Mouse (Mus musculus) olfactory bulb, adult 2 months (tissue): ENCODE measurements around the gene Nkd1. TPM values are rescaled to one million over a fixed set of nuclear protein-coding genes. Genes with fewer than 3 reads are reported as not detected.

Experiments used
- H3K27ac ChIP-seq: fragments of 200-500 bp; 2 replicates; pipeline ENCODE4 v1.5.1; 2012; ENCODE audit warnings: low read depth, low read length; ENCODE audit not compliant: insufficient read depth
- H3K4me1 ChIP-seq: fragments of 200-500 bp; 2 replicates; pipeline ENCODE4 v1.6.1; 2012; ENCODE audit warnings: low read length; ENCODE audit not compliant: control insufficient read depth, insufficient read depth
- H3K4me3 ChIP-seq: fragments of 200-500 bp; 2 replicates; pipeline ENCODE4 v1.5.1; 2012; ENCODE audit warnings: mild to moderate bottlenecking, low read depth, low read length, moderate library complexity; ENCODE audit not compliant: insufficient read depth
- CTCF ChIP-seq: fragments of 200-500 bp; IDR thresholded peaks from 2 replicates; pipeline ENCODE4 v1.5.1; 2012; ENCODE audit warnings: low read depth, mild to moderate bottlenecking, low read length, moderate library complexity; ENCODE audit not compliant: insufficient read depth
- POLR2A ChIP-seq: fragments of 200-500 bp; IDR thresholded peaks from 2 replicates; pipeline ENCODE4 v1.6.1; 2012; ENCODE audit warnings: mild to moderate bottlenecking, low read depth, low read length, moderate library complexity; ENCODE audit not compliant: insufficient read depth
- WGBS: fragments of 180-500 bp; shearing (Covaris S2); methylation state at CpG from one replicate; pipeline ENCODE4 v1.1.7; 2018; 5-methylcytosine and 5-hydroxymethylcytosine counted together
- polyA plus RNA-seq: library from polyadenylated mRNA; stranded (reverse); fragments of >200 nt; gene quantifications from 2 replicates; pipeline ENCODE4 v1.2.4, GENCODE M21; 2012; ENCODE audit warnings: low replicate concordance; ENCODE audit not compliant: missing spikeins, insufficient read depth, insufficient read length

Nkd1 gene
- polyA plus RNA-seq, 1 experiment, result not detected

DNA sequence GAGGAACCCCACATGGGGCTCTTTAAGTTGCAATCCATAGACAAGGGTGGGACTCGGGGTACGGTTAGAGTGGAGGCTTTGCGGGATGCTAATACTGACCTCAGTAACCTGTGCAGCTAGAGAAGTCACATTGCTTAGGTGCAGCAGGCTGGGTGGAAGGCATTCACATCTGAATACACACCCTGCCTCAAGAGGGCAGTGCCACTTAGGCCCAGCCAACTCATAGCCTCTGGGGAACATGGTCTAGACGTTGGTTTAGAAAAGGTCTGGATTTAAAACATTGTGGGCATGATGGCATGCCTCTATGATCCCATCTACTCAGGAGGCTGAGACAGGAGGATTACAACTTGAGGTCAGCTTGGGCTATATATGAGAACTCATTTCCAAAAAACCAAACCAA lies 8.6 kb downstream of the Nkd1 start:
- Histone ChIP-seq H3K4me1 (no peaks in the 10 kb centered on the region), H3K27ac (no peak overlapping the region), H3K4me3 (no peak overlapping the region)
- no peak for TF ChIP-seq CTCF
- no peak for TF ChIP-seq POLR2A
- WGBS, result 84% methylated on average over 4 of the region's 4 CpGs

DNA sequence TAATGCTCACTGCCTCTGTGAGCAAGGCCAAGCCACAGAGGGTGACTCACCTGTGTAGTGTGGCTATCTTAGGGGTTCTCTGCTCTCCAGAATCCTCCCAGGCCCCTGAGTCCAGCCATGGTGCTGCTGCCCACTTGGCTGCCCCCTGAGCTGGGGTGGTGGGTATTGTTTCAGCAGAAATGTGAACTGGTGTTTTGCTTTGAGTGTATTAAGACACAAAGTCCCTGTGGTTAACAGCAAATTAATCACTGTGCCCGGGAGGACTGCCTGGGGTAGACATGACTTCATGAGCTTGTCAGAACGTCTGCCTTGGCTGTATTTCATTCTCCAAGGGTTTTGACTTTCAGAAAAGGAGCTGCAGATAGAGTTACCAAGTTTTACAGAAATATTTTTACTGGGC lies 15.9 kb downstream of the Nkd1 start:
- 56% methylated on average over 2 of the region's 2 CpGs for WGBS
- TF ChIP-seq POLR2A, result no peak
- no peak for TF ChIP-seq CTCF

GRCm38 (mm10) chr8:88537998-88538975 lies 17.1 kb downstream of the Nkd1 start:
- Histone ChIP-seq H3K27ac (no peak overlapping the region), H3K4me1 (peaks cover 10% of the 10 kb centered on the region), H3K4me3 (no peak overlapping the region)
- TF ChIP-seq POLR2A (no peak), CTCF (no peak)
- 69% methylated on average over 19 of the region's 19 CpGs for WGBS

More for the DNA sequence above, 15.9 kb downstream of the Nkd1 start:
- Histone ChIP-seq H3K4me3 (no peak overlapping the region), H3K4me1 (peaks cover 10% of the 10 kb centered on the region), H3K27ac (no peak overlapping the region)

DNA sequence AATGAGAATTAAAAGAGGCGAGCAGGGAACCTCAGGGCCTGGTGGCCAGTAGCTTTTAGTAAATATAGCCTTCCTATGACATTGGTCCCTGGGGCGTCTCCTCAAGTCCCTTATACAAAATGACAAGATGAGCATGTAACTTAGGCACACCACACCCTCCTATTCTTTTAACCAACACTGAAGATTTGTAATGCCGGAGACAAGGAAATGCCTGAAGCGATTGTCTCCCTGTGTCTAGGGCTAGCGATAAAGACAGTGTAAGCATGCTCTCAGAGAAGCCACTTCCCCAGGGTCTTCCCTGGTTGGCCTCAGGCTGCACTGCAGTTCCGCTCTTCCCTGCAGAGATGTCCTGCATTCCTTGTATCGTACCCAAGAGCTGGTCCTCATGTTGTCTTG lies 17.8 kb downstream of the Nkd1 start:
- no peak for TF ChIP-seq CTCF
- no peak for TF ChIP-seq POLR2A
- WGBS, result 90% methylated on average over 7 of the region's 7 CpGs

DNA sequence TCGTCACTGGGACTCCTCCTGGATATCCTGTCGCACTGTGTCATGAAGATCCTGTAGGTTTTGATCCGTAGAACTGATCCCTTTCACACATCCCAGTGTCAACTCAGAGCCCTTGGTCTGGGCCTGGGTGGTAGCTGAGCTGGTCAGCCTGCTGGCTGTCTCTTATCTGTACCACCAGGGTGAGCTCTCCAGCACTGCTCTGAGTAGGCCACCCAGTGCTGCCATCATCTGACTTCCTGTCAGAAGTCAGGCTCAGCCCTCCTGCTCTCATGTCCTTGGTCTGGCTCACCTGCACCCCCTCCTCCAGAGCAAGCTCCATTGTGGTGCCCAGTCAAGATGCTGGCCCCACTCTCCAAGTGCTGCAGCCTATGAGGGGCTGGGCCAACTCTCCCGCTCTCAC lies 18.8 kb downstream of the Nkd1 start:
- 89% methylated on average over 4 of the region's 4 CpGs for WGBS
- TF ChIP-seq POLR2A (no peak), CTCF (no peak)
- no peak overlapping the region for H3K27ac ChIP-seq
- peaks cover 10% of the 10 kb centered on the region for H3K4me1 ChIP-seq
- H3K4me3 ChIP-seq, result no peak overlapping the region

More for the DNA sequence above, 17.8 kb downstream of the Nkd1 start:
- Histone ChIP-seq H3K4me1 (peaks cover 10% of the 10 kb centered on the region), H3K4me3 (no peak overlapping the region), H3K27ac (no peak overlapping the region)

DNA sequence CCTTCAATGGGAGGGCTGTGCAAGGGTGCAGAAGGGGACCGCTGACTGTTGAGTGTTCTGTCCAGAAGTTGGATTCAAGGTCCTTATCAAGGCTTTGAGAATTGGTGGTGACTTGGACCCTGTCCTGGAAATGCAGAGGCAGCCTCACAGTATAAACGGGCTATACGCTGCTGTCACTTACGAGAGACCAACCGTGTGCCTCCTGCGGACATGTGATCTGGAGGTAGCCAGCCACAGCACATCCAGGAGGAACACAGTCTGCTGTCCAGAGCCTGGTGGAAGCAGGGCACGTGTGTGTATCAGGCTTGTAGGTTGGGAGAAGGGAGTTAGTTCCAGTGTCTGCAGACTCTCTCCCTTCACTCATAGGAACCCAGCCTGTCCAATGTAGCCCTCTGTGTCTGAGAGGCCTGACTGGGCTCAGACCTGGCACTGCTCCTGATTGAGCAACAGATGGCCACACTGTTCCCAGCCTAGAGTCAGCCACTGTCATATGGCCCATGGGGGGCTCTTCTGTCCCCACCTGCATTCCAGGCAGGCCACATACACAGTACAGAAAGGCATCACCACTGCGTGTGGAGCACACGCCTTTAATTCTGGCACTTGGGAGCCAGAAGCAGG lies 21.6 kb downstream of the Nkd1 start:
- Histone ChIP-seq H3K4me3 (no peak overlapping the region), H3K27ac (no peak overlapping the region), H3K4me1 (peaks cover 5% of the 10 kb centered on the region; the same call in 1 of the 2 replicates)
- 94% methylated on average over 9 of the region's 9 CpGs for WGBS
- TF ChIP-seq POLR2A (no peak), CTCF (no peak)

DNA sequence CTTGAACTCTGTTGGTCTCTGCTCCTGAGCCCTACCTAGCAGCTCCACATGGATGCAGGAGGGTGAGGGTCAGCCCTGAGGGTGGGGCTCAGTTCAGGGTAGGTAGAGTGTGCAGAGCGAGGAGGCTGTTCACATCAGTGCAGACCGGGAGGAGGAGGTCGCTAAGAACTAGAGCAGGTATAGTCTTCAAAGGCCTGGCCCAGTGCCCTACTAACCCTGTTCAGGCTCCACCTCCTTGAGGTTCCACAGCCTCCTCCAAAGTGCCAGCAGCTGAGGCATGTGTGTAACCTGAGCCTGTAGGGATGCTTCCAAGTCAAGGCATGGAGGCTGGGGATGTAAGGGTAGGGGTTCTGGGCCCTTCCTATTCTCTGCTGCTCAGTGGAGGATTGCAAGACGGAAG lies 23.5 kb downstream of the Nkd1 start:
- WGBS, result 89% methylated on average over 4 of the region's 4 CpGs
- H3K4me3 ChIP-seq, result no peak overlapping the region
- no peak overlapping the region for H3K27ac ChIP-seq
- no peaks in the 10 kb centered on the region for H3K4me1 ChIP-seq
- TF ChIP-seq CTCF (no peak), POLR2A (no peak)

- WGBS, result 96% methylated on average over 7 of the region's 7 CpGs
- Histone ChIP-seq H3K4me3 (no peak overlapping the region), H3K4me1 (no peaks in the 10 kb centered on the region), H3K27ac (no peak overlapping the region)
- TF ChIP-seq POLR2A (no peak), CTCF (no peak)
Observed at GRCm38 (mm10) chr8:88545441-88545840, 24.3 kb downstream of the Nkd1 start.

DNA sequence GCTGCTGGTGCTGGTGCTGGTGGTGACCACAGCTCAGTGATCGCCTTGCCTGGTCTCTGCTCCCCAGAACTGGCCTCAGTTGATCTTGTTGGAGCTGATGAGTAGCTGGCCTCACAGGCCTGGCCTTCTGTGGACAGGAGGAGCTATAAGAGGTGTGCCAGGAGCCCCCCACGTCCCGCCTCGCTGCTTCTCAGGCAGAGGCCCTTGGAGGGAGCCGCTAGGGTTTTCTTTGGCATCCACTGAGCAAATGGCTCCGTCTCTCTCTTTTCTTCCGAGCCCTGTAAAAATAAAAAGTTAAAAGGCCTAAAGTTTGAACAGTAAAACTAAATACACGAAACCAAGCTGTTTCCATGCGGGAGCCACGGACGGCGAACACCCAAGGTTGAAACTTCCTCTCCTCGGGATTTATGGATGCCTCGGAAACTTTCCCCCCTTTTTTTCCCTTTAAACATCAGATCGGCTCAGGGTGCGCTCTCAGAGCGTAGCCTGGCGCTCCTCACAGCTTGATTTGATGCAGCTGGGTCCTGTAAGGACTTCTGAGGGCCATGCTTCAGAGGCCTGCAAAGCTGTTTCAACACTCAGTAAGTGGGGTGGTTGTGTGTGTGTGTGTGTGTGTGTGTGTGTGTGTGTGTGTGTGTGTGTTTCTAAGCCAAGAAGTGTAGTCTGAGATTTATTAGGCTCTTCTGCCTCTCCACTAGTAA lies 25.0 kb downstream of the Nkd1 start:
- TF ChIP-seq CTCF (no peak), POLR2A (no peak)
- no peak overlapping the region for H3K27ac ChIP-seq
- WGBS, result 79% methylated on average over 18 of the region's 18 CpGs
- H3K4me3 ChIP-seq, result no peak overlapping the region
- H3K4me1 ChIP-seq, result no peaks in the 10 kb centered on the region

GRCm38 (mm10) chr8:88555669-88556068 lies 34.5 kb downstream of the Nkd1 start:
- TF ChIP-seq POLR2A (no peak), CTCF (no peak)
- no peak overlapping the region for H3K4me3 ChIP-seq
- WGBS, result 72% methylated on average over 4 of the region's 4 CpGs
- no peaks in the 10 kb centered on the region; the same call in 1 of the 2 replicates for H3K4me1 ChIP-seq
- H3K27ac ChIP-seq, result no peak overlapping the region
